Mouse (Mus musculus) thymus, adult 18-20 months (tissue): ENCODE data around the gene Pla2g12b.
"Not testable (repeated sequence)": the region's sequence is repeated elsewhere in the genome, so short reads cannot be mapped to it uniquely, and the experiment has no call there.

Experiments used
- DNase-seq, 2 experiments: peaks; one replicate each; pipeline ENCODE4 v3.0.0; 2022; ENCODE audit warnings: mixed read lengths in 2 of 2

Gene Pla2g12b

GRCm38 (mm10) chr10:59402899-59403792 is at the start of gene Pla2g12b:
Gene Pla2g12b (plus strand): TSS chr10:59403660.
- no peak for DNase-seq

GRCm38 (mm10) chr10:59354120-59354519 is 49.3 kb upstream of the Pla2g12b start:
- no peak for DNase-seq

GRCm38 (mm10) chr10:59355020-59355419 is 48.4 kb upstream of the Pla2g12b start:
- no peak for DNase-seq

- no peak for DNase-seq
These were observed 44.7 kb upstream of the Pla2g12b start for GRCm38 (mm10) chr10:59358744-59359143.

GRCm38 (mm10) chr10:59363208-59363607 is 40.3 kb upstream of the Pla2g12b start:
- DNase-seq = no peak

GRCm38 (mm10) chr10:59364551-59364950 is 38.9 kb upstream of the Pla2g12b start:
- no peak for DNase-seq

- DNase-seq = no peak
These were observed 37.5 kb upstream of the Pla2g12b start for GRCm38 (mm10) chr10:59365804-59366589.

- DNase-seq = no peak
These were observed 36.7 kb upstream of the Pla2g12b start for GRCm38 (mm10) chr10:59366746-59367145.

GRCm38 (mm10) chr10:59367206-59367605 is 36.3 kb upstream of the Pla2g12b start:
- no peak for DNase-seq

GRCm38 (mm10) chr10:59368729-59369128 is 34.7 kb upstream of the Pla2g12b start:
- no peak for DNase-seq

- no peak for DNase-seq
These were observed 34.0 kb upstream of the Pla2g12b start for GRCm38 (mm10) chr10:59369426-59369825.

GRCm38 (mm10) chr10:59377906-59378305 is 25.6 kb upstream of the Pla2g12b start:
- no peak for DNase-seq

GRCm38 (mm10) chr10:59378728-59379127 is 24.7 kb upstream of the Pla2g12b start:
- DNase-seq = no peak

- no peak for DNase-seq
These were observed 23.5 kb upstream of the Pla2g12b start for GRCm38 (mm10) chr10:59379927-59380326.

GRCm38 (mm10) chr10:59380411-59380821 is 23.0 kb upstream of the Pla2g12b start:
- DNase-seq = no peak

- not testable (repeated sequence) for DNase-seq
These were observed 21.9 kb upstream of the Pla2g12b start for GRCm38 (mm10) chr10:59381563-59381962.

GRCm38 (mm10) chr10:59386951-59387350 is 16.5 kb upstream of the Pla2g12b start:
- DNase-seq = no peak

GRCm38 (mm10) chr10:59389652-59390051 is 13.8 kb upstream of the Pla2g12b start:
- DNase-seq = no peak

- DNase-seq = no peak
These were observed 11.6 kb upstream of the Pla2g12b start for GRCm38 (mm10) chr10:59391907-59392306.

GRCm38 (mm10) chr10:59395461-59395860 is 8.0 kb upstream of the Pla2g12b start, which contains the start of gene Gm10273:
Gene Gm10273 (plus strand): TSS chr10:59395632.
- DNase-seq = not testable (repeated sequence)

GRCm38 (mm10) chr10:59403793-59404149 is 311 bp downstream of the Pla2g12b start:
- no peak for DNase-seq

- DNase-seq = no peak
These were observed 5.0 kb downstream of the Pla2g12b start for GRCm38 (mm10) chr10:59408499-59408898.

- no peak for DNase-seq
These were observed 6.8 kb downstream of the Pla2g12b start for GRCm38 (mm10) chr10:59410264-59410663.

- no peak for DNase-seq
These were observed 10.3 kb downstream of the Pla2g12b start for GRCm38 (mm10) chr10:59413711-59414110.
